Mouse (Mus musculus) heart, postnatal 4 days (tissue): ENCODE data around the gene Snx14. TPM values are rescaled to one million over a fixed set of nuclear protein-coding genes. Genes with fewer than 3 reads are reported as not detected.

Experiments used
- DNase-seq: peaks from one replicate; pipeline ENCODE4 v3.0.0; 2021
- total RNA-seq, 2 experiments: library from RNA; stranded (reverse); gene quantifications; 2 replicates each; pipeline ENCODE4 v1.2.3; 2021

Snx14 gene
- total RNA-seq, 2 experiments from 2014 or later = 27.2 to 29.0 TPM

GRCm38 (mm10) chr9:88342241-88342640 is 96.5 kb downstream of the Snx14 start:
- no peak for DNase-seq

GRCm38 (mm10) chr9:88340819-88341218 is 97.9 kb downstream of the Snx14 start:
- DNase-seq = no peak

GRCm38 (mm10) chr9:88335839-88336238 is 102.9 kb downstream of the Snx14 start:
- DNase-seq = no peak

GRCm38 (mm10) chr9:88332447-88332846 is 106.3 kb downstream of the Snx14 start:
- DNase-seq = no peak

- DNase-seq = no peak
Observed at GRCm38 (mm10) chr9:88330316-88330715, 108.4 kb downstream of the Snx14 start.

GRCm38 (mm10) chr9:88329166-88329748 is 109.5 kb downstream of the Snx14 start:
- no peak for DNase-seq

GRCm38 (mm10) chr9:88328666-88329065 is 110.1 kb downstream of the Snx14 start:
- no peak for DNase-seq

- DNase-seq = peak; percentile 86
Observed at GRCm38 (mm10) chr9:88326930-88327901, 111.5 kb downstream of the Snx14 start, which contains the start of gene Nt5e. Nt5e (plus strand) TSS chr9:88327197.

Other genes with a start within 250 kb of the Snx14 start
- 10 to 100 TPM in 1 of 2 experiments, 1 to 10 TPM in 1; 9.3 to 10.1 TPM for gene Nt5e, start 111.8 kb downstream of the Snx14 start, total RNA-seq
- 1 to 10 TPM in 1 of 2 experiments, under 1 TPM in 1; 0.90 to 1.3 TPM for gene Gm20537, start 17.7 kb upstream of the Snx14 start, total RNA-seq
- 100 to 1,000 TPM in 1 of 2 experiments, 10 to 100 TPM in 1; 96.9 to 107 TPM for gene Syncrip, start 43.6 kb upstream of the Snx14 start, total RNA-seq
- 1 to 10 TPM; 4.8 to 5.8 TPM for gene Zfp949, start 109.1 kb upstream of the Snx14 start, total RNA-seq
- not detected for gene Trim43a, start 141.9 kb upstream of the Snx14 start, total RNA-seq